Mouse (Mus musculus) left cerebral cortex, postnatal 25 days (tissue): ENCODE measurements around the gene Lce1a1. TPM values are rescaled to one million over a fixed set of nuclear protein-coding genes. Genes with fewer than 3 reads are reported as not detected.
"Not testable (repeated sequence)": the region's sequence is repeated elsewhere in the genome, so short reads cannot be mapped to it uniquely, and the experiment has no call there.

ENCODE experiments used
- DNase-seq, 2 experiments: peaks; one replicate each; pipeline ENCODE4 v3.0.0; 2022; ENCODE audit warnings: low spot score in 2 of 2, mixed read lengths in 1 of 2
- intact Hi-C: fragments of 180-260 bp; cut with DNase I; formaldehyde crosslinking; loops from one replicate; pipeline ENCODE4 v1.15.1; 2025
- total RNA-seq, 2 experiments: library from RNA; stranded (reverse); gene quantifications; 2 replicates each; pipeline ENCODE4 v1.2.3; 2021

Gene Lce1a1
- total RNA-seq = not detected

GRCm38 (mm10) chr3:92648207-92648606 is at the start of gene Lce1a1:
Lce1a1 (minus strand) TSS chr3:92648307.
- no peak for DNase-seq
- intact Hi-C loops = no loop called here

DNA sequence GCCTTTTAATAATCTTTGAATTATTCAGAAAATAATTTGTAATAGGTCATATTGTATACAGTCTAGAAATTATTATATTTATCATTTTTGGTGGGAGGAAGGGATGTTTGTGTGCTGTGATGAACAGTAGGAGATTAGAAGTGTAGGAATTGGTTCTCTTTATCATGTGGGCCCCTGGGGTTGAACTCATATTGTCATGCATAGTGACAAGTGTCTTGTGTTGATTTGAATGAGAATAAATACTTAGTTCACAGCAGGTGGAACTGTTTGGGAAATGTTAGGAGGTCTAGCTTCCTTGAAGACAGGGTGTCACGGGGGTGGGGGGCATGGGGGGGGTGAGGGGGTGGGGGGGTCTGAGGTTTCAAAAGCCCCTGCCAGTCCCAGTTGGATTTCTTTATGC is 46.5 kb upstream of the Lce1a1 start:
- intact Hi-C loops = no loop called here
- DNase-seq = no peak

DNA sequence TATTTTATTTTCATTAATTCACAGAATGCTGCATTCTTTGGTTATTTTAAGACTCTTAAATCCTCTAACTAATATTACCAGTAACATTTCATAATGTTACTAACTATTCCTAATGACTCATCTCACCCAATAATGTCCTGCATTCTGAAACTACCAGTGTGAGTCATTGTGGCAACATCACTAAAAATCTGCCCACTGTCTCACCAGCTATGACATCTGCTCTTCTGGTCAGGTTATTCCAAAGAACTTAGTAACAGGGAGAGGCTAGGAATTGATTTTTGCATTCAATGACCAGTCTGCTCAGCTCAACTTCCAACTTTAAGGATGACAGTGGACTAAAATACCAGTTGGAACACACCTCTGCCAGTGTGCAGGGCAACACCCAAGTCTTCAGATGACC is 43.6 kb upstream of the Lce1a1 start:
- no peak for DNase-seq
- intact Hi-C loops = no loop called here

GRCm38 (mm10) chr3:92689154-92689553 is 41.0 kb upstream of the Lce1a1 start:
- intact Hi-C loops = not testable (repeated sequence)
- DNase-seq = peak in 1 of 2 experiments; percentile 2

- DNase-seq = no peak
- intact Hi-C loops = no loop called here
These were observed 39.0 kb upstream of the Lce1a1 start, which contains the start of gene Lce1d for GRCm38 (mm10) chr3:92687110-92687509. Lce1d (minus strand) TSS chr3:92687210.

GRCm38 (mm10) chr3:92678947-92679346 is 30.8 kb upstream of the Lce1a1 start, which contains the start of gene Lce1c:
Lce1c (plus strand) TSS chr3:92679247.
- no peak for DNase-seq
- intact Hi-C loops = no loop called here

- intact Hi-C loops = no loop called here
- DNase-seq = no peak
These were observed 22.1 kb upstream of the Lce1a1 start, which contains the start of gene Lce1a2 for GRCm38 (mm10) chr3:92670215-92670614. Lce1a2 (minus strand) TSS chr3:92670315.

DNA sequence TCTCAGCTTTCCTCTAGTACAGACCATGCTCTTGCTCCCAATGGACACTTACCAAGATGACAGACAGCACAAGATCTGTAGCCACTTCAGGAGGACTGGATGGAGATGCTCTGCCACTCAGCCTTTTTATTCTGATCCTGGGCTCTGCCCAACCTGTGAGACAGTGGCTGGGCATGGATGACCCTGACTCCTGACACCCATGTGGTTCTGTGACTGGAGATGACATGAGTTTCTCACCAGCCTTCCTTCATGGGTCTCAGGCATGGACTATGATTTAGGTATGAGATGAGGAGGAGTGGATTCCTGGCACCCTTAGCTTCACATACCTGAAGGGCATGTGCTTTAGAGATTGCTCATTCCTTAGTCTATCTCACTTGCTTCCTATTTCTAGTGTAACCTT is 8.7 kb upstream of the Lce1a1 start, which contains the start of gene Lce1b:
Gene Lce1b, minus strand, starts transcription at position 101 of the 400 bp plus-strand sequence.
- intact Hi-C loops = no loop called here
- no peak for DNase-seq

GRCm38 (mm10) chr3:92639854-92640253 is 8.3 kb downstream of the Lce1a1 start:
- no peak for DNase-seq

DNA sequence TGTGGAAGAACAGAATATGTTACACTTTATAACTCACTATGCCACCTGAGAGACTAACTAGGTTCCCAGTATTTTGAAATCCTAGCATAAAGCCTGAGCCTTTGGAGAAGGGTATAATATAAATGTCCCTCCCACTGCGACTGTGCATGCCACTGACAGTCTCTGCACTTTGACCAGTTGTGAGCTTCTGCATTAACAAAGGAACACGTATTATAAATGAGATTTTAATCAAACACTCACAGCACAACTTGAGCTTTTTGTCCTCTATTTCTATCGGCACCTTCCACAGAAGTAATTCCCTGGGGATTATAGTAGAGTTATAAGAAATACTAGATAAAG is 9.5 kb downstream of the Lce1a1 start:
- intact Hi-C loops = no loop called here
- no peak for DNase-seq

More at GRCm38 (mm10) chr3:92639854-92640253, 8.3 kb downstream of the Lce1a1 start:
- intact Hi-C loops = no loop called here

DNA sequence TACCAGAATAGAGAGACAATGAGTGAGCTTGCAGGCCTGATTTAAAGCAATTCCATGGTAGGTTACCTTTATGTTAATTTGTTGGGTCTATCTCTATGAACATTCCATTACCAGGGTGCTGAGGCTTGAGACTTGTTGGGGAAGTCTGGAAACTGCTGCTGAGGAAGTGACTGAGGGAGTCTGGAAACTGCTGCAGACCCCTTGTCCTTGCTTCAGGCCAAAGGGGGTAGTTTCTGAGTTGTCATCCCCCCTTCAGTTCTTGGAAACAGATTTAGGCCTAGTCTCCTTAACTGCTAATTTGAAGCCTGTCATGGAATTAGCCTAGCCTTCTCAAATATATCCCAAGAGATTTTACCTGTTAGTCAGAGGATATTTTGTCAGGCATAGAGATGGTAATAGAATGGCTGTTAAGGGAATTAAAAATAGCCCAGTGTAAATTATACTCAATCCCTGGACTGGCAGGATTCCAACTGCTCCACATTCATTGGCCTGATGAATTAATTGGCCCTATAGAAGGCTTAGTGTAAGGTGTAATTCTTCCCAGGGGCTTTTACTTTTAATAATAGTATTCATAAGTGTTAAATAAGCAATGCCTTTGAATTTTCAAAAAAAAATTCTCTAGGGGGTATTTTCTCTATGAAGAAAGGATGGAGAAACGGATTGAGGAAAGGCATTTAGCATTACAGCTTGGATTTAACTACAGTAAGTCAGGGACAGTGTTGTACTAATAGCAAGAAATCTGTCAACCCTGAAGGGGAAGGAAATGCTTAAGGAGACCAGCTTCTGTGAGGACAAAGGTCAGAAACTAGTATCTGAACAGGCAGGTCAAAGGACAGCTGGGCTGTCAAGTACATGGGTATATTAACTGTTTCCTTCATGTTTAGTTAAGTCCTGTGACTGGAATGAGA is 10.1 kb downstream of the Lce1a1 start:
- DNase-seq = no peak
- intact Hi-C loops = no loop called here

DNA sequence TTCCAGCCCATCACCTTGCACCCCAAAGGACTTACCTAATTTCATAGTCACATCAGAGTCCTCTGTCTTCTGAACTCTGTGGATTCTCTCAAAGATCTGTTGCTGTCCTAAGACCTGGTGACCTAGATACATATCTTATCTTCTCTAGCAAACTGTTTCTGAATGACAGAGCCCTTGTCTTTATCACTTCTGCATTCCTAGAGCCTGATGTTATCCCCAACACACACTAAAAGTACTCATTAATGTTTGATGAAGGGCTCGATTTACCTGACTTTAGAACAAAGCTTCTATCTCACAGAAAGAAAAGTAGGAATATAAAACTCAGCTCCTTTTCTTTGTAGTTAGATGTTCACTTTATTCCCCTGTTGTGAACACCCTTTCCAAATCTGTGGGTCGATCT is 26.5 kb downstream of the Lce1a1 start, which contains the start of gene Lce6a:
Gene Lce6a, minus strand, starts transcription at position 101 of the 400 bp plus-strand sequence.
- intact Hi-C loops = no loop called here

DNA sequence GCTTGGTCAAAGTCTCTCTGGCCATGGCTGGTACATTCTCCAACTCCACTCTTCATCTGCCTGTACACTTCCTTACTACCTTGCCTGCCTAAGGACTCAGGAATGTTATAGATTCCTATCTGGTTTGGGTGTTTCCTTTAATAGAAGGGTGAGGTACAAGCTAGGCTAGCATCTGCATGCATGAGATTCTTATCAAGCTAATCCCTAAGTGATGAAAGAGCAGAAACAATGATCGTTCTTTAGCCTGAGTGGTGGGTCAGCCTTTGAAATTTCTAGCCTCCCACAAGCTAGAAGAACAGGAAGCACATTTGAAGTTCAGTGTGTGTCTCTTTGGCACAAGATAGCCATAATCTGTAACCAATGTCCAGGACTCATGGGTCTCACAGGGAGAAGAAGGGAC is 38.3 kb downstream of the Lce1a1 start:
- intact Hi-C loops = loop anchor here (10.0 kb wide), 1 partner anchor 215 kb away; no protein-coding TSS in a partner anchor
- no peak for DNase-seq

More for the DNA sequence above, 26.5 kb downstream of the Lce1a1 start, which contains the start of gene Lce6a:
- no peak for DNase-seq

GRCm38 (mm10) chr3:92607392-92607791 is 40.7 kb downstream of the Lce1a1 start, which contains the start of gene 2210017I01Rik:
2210017I01Rik (minus strand) TSS chr3:92607492.
- DNase-seq = no peak
- intact Hi-C loops = loop anchor here (10.0 kb wide), 1 partner anchor 213 kb away; no protein-coding TSS in a partner anchor

- intact Hi-C loops = loop anchor here (2.0 to 10.0 kb wide), 2 partner anchors 207 to 451 kb away; no protein-coding TSS in a partner anchor
- no peak for DNase-seq
These were observed 45.9 kb downstream of the Lce1a1 start for GRCm38 (mm10) chr3:92602169-92602568.

DNA sequence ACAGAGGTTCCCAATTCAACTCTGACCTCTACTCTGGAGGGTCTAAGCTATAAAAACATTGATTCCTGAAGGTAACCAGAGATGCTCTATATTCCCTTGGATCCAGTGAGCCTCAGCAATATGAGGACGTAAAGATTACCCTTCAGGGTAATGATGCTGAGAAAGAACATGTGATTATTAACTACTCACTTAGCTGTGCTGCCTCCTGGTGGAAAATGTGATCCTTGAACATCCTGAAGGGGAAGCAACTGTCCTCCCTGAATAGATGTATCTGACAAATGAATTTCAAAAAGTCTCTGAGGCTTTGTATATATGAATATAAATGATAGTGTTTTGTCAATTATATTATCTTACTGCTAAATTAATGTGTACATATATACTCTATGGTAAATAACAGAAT is 47.7 kb downstream of the Lce1a1 start:
- intact Hi-C loops = loop anchor here (10.0 kb wide), 1 partner anchor 206 kb away; no protein-coding TSS in a partner anchor
- DNase-seq = no peak

DNA sequence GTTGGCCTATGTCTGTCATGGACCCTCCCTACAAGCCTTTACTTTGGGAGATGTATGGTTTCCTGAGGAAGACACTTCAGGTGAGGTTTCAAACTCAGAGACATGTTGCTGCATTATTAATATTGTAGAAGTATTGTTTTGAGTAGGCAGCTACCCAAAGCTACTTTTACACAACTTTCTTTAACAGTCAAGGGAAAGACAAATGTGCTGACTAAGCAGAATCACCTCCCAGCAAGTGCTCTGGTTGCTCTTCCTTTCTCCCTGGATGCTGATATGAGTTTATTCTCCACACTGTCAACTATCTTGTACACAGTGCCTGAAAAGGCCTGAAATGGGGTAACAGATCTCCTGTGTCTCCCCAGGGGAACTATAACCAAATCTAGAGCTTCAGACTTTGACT is 48.1 kb downstream of the Lce1a1 start:
- intact Hi-C loops = loop anchor here (10.0 kb wide), 1 partner anchor 205 kb away; no protein-coding TSS in a partner anchor
- no peak for DNase-seq

GRCm38 (mm10) chr3:92598429-92598828 is 49.7 kb downstream of the Lce1a1 start:
- DNase-seq = no peak
- intact Hi-C loops = no loop called here
